Mouse (Mus musculus) E14TG2a.4 (cell line): Measurements from ENCODE around the gene Calcb.

Experiments
- CTCF ChIP-seq: conservative IDR thresholded peaks from 2 replicates; pipeline ENCODE4 v1.5.1; 2014; ENCODE audit warnings: low read length
- POU5F1 ChIP-seq: IDR thresholded peaks from 2 replicates; pipeline ENCODE4 v1.6.1; 2014; ENCODE audit warnings: low read length, borderline replicate concordance

GRCm38 (mm10) chr7:114744639-114745245, 26.3 kb downstream of the Calcb start:
- no peak for TF ChIP-seq CTCF
- no peak for TF ChIP-seq POU5F1
